Mouse (Mus musculus) gastrocnemius, postnatal 10 days (tissue): ENCODE measurements around the gene Nfe2l2. TPM values are rescaled to one million over a fixed set of nuclear protein-coding genes. Genes with fewer than 3 reads are reported as not detected.

Experiments used
- DNase-seq: peaks from one replicate; pipeline ENCODE4 v3.0.0; 2021; ENCODE audit warnings: mixed read lengths
- total RNA-seq, 2 experiments: library from RNA; stranded (reverse); gene quantifications; 2 replicates each; pipeline ENCODE4 v1.2.3; 2021

The Nfe2l2 gene
- total RNA-seq, 2 experiments from 2014 or later: 28.4 to 33.3 TPM

DNA sequence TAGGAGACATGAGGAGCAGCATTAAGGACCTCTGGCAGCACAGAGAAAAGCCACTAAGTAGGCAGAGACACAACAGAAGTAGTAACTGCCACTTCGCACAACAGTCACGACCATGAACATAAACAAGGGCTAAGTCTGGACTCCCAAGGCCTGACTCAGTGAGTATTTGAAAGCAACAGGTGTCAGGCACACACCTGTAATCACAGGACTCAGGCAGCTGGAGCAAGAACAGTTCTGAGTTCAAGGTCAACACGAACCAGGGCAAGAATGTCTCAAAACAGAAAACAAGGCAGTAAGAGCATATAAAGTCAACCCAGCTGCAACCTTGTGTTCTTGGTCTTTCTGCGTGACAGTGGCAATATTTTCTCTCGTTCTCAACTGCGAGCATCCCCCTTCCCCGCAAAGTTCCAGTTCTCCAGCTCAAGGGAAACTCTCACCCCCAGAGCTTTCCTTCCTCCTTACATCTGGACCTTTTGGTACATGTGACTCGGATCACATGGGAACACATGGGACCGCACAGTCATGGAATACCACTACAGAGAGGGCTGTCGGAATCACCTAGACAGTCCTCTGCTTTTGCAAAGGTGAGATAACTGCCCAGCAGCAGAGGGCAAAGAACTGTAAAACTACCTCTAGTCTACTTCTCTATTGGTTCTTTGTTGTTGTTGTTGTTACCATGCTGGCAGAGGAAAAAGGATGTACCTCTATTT, 17.2 kb downstream of the Nfe2l2 start:
- DNase-seq: no peak

DNA sequence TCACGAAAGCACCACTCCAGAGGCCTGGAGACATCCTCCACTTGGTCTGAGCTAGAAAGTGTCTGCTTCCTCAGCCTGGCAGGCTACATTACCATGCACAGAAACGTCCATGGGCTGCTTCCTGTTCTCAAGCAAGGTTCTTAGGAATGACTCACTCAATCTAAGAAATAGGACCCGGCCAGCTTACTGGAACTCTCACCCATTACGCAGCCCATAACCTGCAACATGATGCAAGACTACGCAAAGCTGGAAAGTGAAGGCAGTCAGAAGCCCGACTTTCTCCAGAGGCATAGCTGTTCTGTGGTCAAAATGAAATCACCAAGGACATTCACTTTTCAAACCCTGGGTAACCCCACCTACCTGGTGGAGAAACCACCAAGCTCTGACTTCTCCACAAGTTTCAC, 19.0 kb downstream of the Nfe2l2 start:
- no peak for DNase-seq

DNA sequence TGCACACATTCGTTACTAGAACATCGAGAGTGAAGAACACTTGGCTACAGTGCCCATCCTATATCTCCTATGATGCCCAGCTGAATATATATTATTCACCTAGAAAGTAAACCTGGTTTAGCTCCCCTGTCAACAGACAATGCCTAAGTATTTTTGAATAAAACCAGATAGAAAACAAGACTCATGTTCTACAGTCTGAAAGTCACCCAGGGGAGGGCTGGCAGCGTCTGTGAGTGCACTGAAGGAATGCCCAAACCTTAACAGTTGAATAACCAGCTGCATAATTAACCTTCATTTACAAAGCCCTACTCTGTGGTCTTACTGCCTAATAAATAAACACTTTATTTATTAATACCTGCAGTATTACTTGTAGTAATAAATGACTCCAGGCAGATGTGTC, 19.9 kb downstream of the Nfe2l2 start:
- no peak for DNase-seq

DNA sequence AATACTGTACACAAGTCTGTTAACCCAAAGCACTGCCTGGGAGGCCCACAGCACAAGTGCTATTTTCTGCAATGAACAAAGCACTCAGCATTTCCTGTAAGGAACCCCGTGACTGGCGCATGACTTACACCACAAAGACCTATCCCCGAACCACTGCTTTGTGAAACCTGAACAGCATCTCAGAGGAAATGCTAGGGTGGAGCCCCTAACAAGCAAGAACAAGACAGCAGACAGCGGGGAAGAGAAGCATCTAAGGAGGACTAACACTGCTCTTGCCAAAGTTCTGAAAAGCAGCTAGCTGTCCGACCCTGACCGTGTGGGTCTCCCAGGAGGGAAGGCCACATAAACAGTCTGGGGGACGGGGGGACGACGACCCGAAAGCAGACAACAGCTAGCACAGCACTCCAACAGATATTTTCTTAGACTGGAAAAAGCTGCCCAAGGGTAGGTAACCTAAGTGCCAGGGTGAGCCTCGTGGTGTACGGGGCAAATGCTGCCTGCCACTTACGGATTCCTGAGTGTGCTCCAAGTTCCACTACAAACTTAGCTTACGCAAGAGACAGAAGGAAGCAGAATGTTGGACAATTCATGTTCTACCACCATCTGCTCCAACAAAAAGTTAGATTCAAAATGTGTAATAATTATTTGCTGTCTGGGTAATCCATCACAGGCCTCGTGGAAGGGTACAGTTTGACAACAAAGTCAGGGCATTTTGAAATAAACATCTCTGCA, 21.3 kb downstream of the Nfe2l2 start:
- DNase-seq: peak; percentile 16

DNA sequence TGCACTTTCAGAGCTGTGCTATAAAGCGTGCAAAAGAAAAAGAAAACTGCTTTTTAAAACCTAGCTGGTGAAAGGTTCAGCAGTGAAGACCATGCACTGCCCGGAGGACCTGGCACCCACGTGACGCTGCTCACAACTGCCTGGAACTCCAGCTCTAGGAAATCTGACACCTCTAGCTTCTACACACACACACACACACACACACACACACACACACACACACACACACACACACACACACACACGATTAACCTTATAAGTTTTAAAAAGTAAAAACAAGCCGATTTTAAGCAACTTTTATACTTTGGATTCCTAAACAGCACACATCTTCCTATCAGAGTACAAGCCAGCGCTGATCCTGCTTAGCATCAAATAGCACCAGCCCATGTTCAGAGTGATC, 23.0 kb downstream of the Nfe2l2 start:
- DNase-seq: no peak

DNA sequence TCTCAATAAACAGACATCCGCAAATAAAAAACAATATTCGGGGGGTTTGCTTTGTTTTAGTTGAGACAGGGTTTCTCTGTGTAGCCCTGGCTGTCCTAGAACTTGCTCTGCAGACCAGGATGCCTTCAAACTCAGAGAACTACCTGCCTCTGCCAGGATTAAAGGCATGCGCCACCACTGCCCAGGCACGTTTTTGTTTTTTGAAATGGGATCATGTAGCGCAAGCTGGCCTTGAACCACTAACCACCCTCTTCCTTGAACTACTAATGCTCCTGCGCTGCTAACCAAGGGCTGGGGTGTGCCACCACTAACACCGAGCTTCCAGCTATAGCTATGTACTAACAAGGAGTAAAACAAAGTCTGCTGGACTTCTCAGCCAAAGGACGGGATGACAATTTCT, 24.5 kb downstream of the Nfe2l2 start:
- DNase-seq: no peak

DNA sequence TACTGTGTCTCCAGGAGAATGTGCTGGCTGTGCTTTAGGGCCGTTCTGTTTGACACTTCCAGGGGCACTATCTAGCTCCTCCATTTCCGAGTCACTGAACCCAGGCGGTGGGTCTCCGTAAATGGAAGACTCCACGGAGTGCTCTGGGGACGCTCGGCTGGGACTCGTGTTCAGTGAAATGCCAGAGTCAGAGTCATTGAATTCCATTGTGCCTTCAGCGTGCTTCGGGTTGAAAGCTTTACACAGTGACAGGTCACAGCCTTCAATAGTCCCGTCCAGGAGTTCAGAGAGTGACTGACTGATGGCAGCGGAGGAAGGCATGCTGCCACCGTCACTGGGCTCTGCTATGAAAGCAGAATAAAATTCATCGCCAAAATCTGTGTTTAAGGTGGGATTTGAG, 27.9 kb downstream of the Nfe2l2 start:
- DNase-seq: no peak

DNA sequence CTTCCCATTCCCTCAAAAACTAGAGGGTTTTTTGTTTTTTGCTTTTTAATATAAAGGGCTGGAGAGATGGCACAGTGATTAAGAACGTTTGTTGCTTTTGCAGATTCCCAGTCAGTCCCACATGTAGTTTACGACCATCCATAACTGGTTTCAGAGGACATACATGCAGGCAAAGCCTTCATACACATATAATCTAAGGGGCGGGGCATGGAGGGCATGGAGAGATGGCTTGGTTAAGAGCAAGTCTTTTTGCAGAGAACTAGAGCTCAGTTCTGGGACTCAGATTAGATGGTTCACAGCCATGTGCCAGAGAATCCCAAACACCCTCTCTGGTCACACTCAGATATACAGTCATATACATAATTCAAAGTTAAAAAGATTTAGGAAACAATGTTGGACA, 31.9 kb downstream of the Nfe2l2 start:
- DNase-seq: no peak

DNA sequence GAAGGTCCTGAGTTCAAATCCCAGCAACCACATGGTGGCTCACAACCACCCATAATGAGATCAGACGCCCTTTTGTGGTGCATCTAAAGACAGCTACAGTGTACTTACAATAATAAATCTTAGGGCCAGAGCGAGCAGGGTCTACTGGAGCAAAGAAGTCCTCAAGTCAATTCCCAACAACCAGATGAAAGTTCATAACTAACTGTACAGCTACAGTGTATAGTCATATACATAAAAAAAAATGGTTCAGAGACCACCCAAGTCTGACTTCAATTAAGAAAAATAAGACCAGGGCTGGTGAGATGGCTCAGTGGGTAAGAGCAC, 33.1 kb downstream of the Nfe2l2 start:
- DNase-seq: no peak

DNA sequence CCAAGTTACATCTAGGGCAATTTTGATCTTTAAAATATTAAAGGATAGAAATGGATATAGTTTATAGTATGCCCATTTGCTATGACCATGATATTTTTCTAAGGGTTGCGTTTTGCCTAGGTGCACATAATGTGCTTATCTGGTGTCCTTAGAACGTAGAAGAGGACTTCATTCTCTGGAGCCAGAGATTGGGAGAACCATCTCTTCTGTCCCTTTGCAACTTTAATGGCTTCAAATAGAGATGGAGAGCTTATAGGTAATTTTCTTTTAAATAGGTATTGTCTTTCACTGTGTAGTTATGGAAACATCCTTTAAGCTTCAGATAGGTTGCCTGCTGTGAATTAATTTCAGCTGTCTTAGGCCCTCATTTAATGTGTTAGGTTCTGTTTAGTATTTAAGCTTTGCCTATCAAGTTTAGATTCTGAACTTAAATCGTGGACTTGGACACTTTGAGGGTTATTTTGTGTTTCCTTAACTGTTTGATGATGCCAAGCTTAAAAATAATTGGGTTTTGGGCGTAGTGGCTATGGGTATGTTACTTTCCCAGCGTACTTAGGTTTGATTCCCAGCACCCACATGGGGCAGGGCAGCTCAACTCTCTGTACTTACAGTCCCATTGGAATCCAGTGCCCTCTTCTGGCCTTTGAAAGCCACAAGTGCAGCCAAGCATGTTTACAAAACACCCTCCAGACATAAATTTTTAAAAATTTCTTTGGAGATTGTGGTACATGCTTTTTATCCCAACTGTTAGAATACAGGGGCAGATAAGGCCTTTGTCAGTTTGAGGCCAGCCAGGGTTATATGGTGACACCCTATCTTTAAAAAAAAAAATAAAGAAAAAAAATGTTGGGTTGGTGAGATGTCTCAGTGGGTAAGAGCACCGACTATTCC, 33.8 kb downstream of the Nfe2l2 start:
- DNase-seq: no peak

DNA sequence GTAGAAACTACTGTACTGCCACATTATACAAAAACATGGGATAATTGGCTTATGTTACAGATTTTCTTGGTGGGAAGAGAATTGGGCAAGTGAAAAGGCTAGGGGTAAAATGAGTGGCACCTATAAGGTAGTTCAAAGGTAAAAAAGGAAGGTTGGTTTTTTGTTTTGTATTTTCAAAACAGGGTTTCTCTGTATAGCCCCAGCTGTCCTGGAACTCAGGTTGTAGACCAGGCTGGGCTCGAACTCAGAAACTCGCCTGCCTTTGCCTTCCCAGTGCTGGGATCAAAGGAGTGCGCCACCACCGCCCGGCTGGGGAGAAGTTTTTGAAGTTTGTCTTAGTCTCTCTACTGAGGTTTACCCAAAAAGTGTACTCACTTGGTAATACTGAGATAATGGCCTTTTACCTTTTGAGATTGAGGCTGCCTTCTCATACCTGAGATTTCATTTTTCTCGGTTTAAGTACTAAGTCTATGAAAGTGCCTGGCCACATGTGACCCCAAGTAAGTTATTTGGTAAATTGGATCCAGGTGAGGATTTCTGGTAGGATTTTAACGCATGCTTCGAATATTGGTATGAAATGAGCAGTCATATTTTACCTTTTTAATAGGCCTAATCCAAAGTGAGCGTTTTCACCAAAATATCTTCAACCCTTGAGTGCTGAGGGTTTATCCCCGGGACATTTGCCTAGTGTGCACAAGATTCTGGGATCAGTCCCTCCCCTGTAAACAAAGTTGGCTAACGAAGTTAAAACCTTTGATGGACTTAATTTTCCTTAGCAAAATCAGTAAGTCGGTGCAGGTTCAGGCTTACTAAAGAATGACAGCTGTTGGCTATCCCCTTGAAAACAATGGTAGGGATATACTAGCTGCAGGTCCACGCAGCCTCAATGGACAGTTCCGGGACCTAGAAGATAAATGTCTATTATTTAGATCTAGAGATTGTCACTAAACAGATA, 34.7 kb downstream of the Nfe2l2 start:
- DNase-seq: no peak

DNA sequence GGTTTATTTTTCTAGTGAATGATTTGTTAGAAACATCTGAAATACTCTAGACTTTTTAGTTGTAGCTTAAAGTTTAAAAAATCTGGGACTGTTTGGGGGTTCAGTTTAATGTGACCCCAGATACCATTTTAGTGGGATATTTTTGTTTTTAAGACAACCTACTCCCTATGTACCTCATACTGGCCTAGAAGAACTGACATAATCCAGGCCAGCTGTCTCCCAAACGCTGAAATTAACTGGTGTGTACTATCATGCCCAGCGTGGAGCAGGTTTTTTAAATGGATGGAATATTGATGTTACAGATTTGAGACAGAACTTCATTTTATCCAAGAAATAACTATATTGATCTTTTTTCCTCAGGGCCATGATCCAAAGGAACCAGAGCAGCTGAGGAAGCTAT, 43.3 kb downstream of the Nfe2l2 start:
- no peak for DNase-seq

DNA sequence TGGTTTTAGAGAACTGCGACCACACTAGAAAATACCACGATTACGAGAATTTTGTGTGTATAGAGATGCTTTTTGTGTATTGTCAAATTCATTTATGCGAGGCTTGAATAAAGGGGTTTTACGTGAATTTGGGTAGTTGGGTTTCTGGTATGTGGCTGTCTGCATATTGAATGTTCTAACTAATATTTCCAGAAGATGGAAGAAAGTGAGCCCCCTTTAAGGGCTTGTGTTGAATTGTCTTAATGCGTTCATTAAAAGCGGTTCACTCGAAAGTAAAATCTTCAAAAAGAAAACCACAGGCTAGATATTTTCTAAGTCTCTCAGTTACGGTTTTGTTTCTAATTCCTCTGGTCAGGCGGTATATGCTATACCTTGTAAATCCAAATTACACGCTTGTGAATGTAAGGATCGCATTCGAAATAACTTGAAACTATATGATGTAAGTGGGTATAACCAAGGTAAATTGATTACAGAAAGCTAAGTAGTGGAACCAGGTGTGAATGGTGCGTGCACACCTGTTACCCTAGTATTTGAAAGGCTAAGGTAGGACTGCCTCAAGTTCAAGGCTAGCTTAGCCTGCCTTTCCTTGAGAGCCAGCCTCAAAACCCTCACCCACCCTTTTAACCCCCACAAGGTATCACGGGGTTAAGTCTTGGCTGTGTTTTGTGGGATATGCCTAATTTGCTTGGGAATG, 44.0 kb downstream of the Nfe2l2 start:
- DNase-seq: no peak

DNA sequence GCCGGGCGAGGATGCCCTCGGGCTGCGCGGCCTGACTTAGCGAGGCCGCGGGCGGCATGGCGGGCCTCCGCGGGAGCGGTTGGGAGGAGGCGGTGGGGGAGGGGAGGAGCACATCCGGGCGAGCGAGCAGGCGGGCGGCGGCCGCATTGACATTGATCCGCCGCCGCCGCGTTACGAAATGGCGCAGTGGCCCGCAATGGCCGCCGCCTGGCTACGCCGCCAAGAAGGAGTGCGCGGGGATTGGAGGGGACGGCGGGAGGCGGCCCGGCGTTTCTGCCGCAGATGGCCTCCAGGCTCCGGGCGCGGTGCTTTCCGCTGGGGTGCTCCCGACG, 44.8 kb downstream of the Nfe2l2 start:
- DNase-seq: peak; percentile 98

DNA sequence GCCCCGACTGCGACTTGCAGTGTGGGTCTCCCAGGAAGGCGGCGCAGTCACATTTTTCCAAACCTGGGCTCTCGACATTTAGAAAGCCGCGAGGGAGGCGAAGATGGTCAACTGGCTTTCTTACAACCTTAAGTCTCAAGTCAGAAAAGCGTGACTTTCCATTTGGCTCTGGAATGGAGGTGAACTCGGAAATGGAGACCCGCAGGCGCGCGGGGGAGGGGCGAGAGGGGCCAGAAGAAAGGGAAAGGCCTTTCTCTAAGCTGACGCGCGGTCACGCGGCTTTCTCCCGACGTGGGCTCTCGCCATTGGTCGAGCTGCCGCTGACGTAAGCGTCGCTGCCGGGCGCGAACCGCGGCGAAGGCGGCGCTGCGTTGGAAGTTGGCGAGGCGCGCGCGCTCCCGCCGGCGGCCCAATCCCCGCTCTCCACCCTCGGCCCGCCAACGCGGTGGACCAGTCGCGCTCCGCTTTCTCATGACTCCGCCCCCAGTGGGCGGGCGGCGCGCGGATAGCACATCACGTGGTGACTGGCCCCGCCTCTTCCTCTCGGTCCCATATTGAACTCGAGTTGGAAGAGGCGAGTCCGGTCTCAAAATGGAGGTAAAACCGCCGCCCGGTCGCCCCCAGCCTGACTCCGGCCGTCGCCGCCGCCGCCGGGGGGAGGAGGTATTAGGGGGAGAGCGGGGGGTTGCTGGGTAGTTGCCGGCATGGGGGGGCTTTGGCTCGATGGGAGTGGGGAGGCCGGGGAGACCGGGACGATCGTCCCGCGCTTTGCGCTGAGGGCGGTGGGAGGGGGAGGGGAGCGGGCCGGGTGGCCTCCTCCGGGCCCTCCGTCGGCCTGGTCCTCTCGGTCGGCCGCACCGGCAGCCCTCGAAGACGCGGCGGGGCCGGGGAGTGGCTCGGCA, 45.5 kb downstream of the Nfe2l2 start, which contains the start of gene Hnrnpa3:
TSS of gene Hnrnpa3 (plus strand) at position 535 of the 902 bp plus-strand sequence.
- DNase-seq: peak; percentile 97

DNA sequence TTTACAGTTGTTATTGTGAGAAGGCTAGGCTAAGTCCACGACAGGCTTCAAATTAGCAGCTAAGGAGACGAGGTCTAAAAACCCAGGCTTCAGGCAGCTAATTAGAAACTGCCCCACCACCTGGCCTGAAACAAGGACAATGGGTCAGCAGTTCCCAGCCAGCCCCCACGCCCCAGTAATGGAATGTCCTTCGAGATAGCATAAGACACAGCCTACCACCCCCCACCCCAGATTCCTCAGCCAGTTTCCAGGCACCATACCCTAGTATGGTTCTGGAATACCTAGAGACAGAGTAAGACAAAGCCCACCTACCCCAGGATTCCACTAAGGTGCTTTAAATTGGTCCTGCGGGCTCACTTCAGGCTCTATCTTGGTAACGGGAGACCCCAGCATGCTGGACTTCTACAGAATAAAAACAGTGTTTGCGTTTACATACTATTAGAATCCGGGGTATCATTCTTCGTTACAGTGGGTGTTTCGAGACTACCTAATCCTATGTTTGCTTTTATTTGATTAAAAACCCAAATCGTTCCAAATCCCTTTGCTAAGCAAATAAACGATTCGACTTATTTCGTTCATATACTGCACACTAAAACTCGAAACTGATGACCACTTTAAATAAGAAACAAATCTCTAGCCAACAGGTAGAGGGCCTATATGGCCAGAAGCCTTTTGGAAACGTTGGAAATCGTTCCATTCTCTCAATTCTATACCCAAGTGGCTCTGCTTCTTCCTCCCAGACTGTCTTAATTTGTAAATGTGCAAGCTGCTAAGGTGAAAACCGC, 46.3 kb downstream of the Nfe2l2 start:
- DNase-seq: no peak

DNA sequence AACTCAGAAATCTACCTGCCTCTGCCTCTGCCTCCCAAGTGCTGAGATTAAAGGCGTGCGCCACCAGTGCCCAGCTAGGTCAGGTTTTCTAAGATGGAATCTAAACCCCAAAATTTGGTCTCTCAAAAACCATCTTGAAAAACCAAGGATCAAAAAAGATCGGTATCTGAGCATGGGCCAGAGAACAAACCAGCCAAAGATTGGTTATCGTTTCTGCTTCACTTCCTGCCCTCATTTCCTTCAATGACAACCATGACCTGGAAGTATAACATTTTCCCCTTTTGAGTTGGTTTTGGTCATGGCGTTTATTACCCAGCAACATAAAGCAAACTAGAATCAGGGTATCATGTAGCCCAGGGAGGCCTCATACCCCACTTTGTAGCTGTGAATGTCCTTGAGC, 47.5 kb downstream of the Nfe2l2 start:
- no peak for DNase-seq

DNA sequence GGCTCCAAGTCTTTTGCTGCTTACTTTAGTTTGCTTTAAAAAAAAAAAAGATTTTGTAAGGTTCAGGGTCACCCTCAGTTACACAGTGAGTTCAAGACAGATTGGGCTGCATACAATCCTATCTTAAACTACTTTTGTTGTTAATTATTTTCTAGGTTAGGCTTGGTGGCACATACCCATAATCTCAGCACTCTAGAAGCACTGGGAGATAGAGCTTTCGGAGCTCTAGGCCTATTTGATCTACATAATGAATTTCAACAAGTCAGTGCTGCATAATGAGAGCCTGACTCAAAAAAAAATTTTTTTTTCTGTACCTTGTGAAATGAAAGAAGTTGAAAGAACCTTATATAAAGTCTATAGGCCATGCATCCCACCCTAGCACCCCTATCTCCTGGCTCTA, 49.8 kb downstream of the Nfe2l2 start:
- DNase-seq: no peak

DNA sequence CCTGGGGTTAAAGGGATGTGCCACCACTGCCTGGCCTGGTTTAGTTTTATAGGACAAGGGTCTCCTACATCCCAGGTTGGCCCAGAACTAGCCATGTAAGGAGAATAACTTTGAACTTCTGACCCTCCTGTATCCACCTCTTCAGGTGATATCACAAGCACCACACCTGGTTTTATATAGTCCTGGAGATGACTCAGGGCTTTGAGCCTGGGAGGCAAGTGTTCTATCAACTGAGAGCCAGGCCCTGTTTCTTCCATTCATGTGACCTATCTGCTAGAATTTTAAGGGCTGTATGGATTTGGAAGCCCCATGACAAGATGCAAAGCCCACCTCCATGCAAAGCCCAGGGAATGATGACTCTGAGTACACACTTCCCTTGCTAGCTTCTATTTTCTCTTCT, 51.3 kb downstream of the Nfe2l2 start:
- DNase-seq: no peak

DNA sequence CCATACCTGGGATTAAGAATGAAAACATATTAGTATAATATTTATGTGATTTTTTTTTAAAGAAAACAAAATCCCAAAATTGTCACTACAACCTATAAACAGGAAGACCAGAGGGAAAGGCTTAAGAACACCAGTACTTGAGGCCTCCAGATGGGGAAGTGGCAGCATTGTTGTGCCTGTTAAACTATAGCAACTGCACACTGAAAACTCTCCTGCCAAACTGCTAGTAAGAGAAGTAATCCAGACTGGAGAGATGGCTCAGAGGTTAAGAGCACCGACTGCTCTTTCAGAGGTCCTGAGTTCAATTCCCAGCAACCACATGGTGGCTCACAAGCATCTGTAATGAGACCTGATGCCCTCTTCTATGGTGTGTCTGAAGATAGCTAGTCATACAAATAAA, 54.0 kb downstream of the Nfe2l2 start:
- no peak for DNase-seq
